Mouse (Mus musculus) hindbrain, embryonic 16.5 days (tissue): ENCODE results near the gene Mybbp1a. TPM values are rescaled to one million over a fixed set of nuclear protein-coding genes. Genes with fewer than 3 reads are reported as not detected.
A peak's percentile ranks its signal among the peaks of the same experiment; 100 is the strongest.

Experiments
- ATAC-seq: fragments of 200-750 bp; cut with Nextera tagmentation; 2 replicates; pipeline ENCODE4 v1.8.0; 2017; ENCODE audit warnings: moderate TSS enrichment, moderate library complexity
- H3K27ac ChIP-seq: fragments of 300-500 bp; sonication (generic); 2 replicates; pipeline ENCODE4 v1.5.1; 2014; ENCODE audit warnings: low read depth, mild to moderate bottlenecking, control low read depth, low read length, moderate library complexity
- H3K27me3 ChIP-seq: fragments of 300-500 bp; sonication (generic); replicated peaks from 2 replicates; pipeline ENCODE4 v1.6.1; 2014; ENCODE audit warnings: low read length; ENCODE audit not compliant: control insufficient read depth, insufficient read depth
- H3K36me3 ChIP-seq: fragments of 300-500 bp; sonication (generic); 2 replicates; pipeline ENCODE4 v1.6.1; 2014; ENCODE audit warnings: mild to moderate bottlenecking, low read length, moderate library complexity, mixed read lengths; ENCODE audit not compliant: control insufficient read depth, insufficient read depth
- H3K4me1 ChIP-seq: fragments of 300-500 bp; sonication (generic); 2 replicates; pipeline ENCODE4 v1.6.1; 2014; ENCODE audit warnings: low read depth, low read length; ENCODE audit not compliant: control insufficient read depth, insufficient read depth
- H3K4me2 ChIP-seq: fragments of 300-500 bp; sonication (generic); 2 replicates; pipeline ENCODE4 v1.6.1; 2014; ENCODE audit warnings: mild to moderate bottlenecking, low read length, control low read depth, moderate library complexity
- H3K4me3 ChIP-seq: fragments of 300-500 bp; sonication (generic); 2 replicates; pipeline ENCODE4 v1.5.1; 2014; ENCODE audit warnings: mild to moderate bottlenecking, low read length, control low read depth, moderate library complexity
- H3K9ac ChIP-seq: fragments of 300-500 bp; sonication (generic); 2 replicates; pipeline ENCODE4 v1.6.1; 2014; ENCODE audit warnings: low read depth, mild to moderate bottlenecking, control low read depth, low read length, moderate library complexity
- H3K9me3 ChIP-seq: fragments of 300-500 bp; sonication (generic); 2 replicates; pipeline ENCODE4 v1.6.1; 2014; ENCODE audit warnings: mild to moderate bottlenecking, low read length, moderate library complexity; ENCODE audit not compliant: control insufficient read depth
- WGBS: fragments of 180-500 bp; shearing (Covaris S2); extraction: QIAGEN DNeasy Blood & Tissue Kit; methylation state at CpG from one replicate; pipeline ENCODE4 v1.1.7; 2014; 5-methylcytosine and 5-hydroxymethylcytosine counted together
- polyA plus RNA-seq: library from polyadenylated mRNA; unstranded; fragments of >200 nt; fragmentation: Nextera tagmentation; extraction: Ambion mirVana; gene quantifications from 2 replicates; pipeline ENCODE4 v1.2.1, GENCODE M21; 2015

Gene Mybbp1a
- polyA plus RNA-seq, 1 experiment from 2014 or later: 54.2 TPM

GRCm38 (mm10) chr11:72411093-72411921 is 29.8 kb upstream of the Mybbp1a start, which contains the start of gene Smtnl2:
Smtnl2 (minus strand) TSS chr11:72411713.
- Histone ChIP-seq H3K36me3 (no peaks in the 10 kb centered on the region), H3K4me1 (peaks cover 12% of the 10 kb centered on the region), H3K9me3 (no peaks in the 10 kb centered on the region), H3K27ac (peak within 1 kb of the TSS; percentile 75), H3K4me2 (peak within 1 kb of the TSS; percentile 97), H3K9ac (peak within 1 kb of the TSS; percentile 73), H3K4me3 (peak within 1 kb of the TSS; percentile 65), H3K27me3 (peaks cover 10% of the 10 kb centered on the region)
- peak; percentile 88 for ATAC-seq
- under 1% methylated on average over 85 of the region's 86 CpGs for WGBS

- Histone ChIP-seq H3K27me3 (peaks cover 10% of the 10 kb centered on the region), H3K9me3 (no peaks in the 10 kb centered on the region), H3K9ac (no peak overlapping the region)
Observed at GRCm38 (mm10) chr11:72411945-72412344, 29.2 kb upstream of the Mybbp1a start.

GRCm38 (mm10) chr11:72413016-72413415 is 28.1 kb upstream of the Mybbp1a start:
- peaks cover 10% of the 10 kb centered on the region for H3K27me3 ChIP-seq
- H3K9ac ChIP-seq: no peak overlapping the region
- no peaks in the 10 kb centered on the region for H3K9me3 ChIP-seq
- 78% methylated on average over 7 of the region's 7 CpGs for WGBS
- no peak for ATAC-seq
- no peaks in the 10 kb centered on the region for H3K36me3 ChIP-seq
- no peak overlapping the region for H3K4me3 ChIP-seq
- no peak overlapping the region for H3K4me2 ChIP-seq
- peaks cover 12% of the 10 kb centered on the region for H3K4me1 ChIP-seq
- no peak overlapping the region for H3K27ac ChIP-seq

More at GRCm38 (mm10) chr11:72411945-72412344, 29.2 kb upstream of the Mybbp1a start:
- peak overlapping the region; percentile 97 for H3K4me2 ChIP-seq
- no peak for ATAC-seq
- peaks cover 12% of the 10 kb centered on the region for H3K4me1 ChIP-seq
- 36% methylated on average over 9 of the region's 9 CpGs for WGBS
- no peak overlapping the region for H3K27ac ChIP-seq
- H3K4me3 ChIP-seq: peak overlapping the region; percentile 65
- no peaks in the 10 kb centered on the region for H3K36me3 ChIP-seq

- WGBS: 76% methylated on average over 5 of the region's 5 CpGs
- Histone ChIP-seq H3K27me3 (peaks cover 8% of the 10 kb centered on the region), H3K4me1 (peaks cover 12% of the 10 kb centered on the region), H3K27ac (no peak overlapping the region), H3K36me3 (no peaks in the 10 kb centered on the region), H3K4me3 (no peak overlapping the region), H3K9me3 (no peaks in the 10 kb centered on the region), H3K9ac (no peak overlapping the region), H3K4me2 (no peak overlapping the region)
- ATAC-seq: no peak
Observed at GRCm38 (mm10) chr11:72413601-72414190, 27.5 kb upstream of the Mybbp1a start.

GRCm38 (mm10) chr11:72415155-72415554 is 26.0 kb upstream of the Mybbp1a start:
- Histone ChIP-seq H3K9me3 (no peaks in the 10 kb centered on the region), H3K36me3 (no peaks in the 10 kb centered on the region), H3K9ac (no peak overlapping the region), H3K27ac (no peak overlapping the region), H3K4me3 (no peak overlapping the region), H3K4me1 (peaks cover 12% of the 10 kb centered on the region), H3K27me3 (peaks cover 5% of the 10 kb centered on the region; the same call in 1 of the 2 replicates), H3K4me2 (no peak overlapping the region)
- no peak for ATAC-seq
- 87% methylated on average over 8 of the region's 8 CpGs for WGBS

GRCm38 (mm10) chr11:72416666-72417065 is 24.5 kb upstream of the Mybbp1a start:
- WGBS: 88% methylated on average over 5 of the region's 5 CpGs
- H3K27me3 ChIP-seq: peaks cover 5% of the 10 kb centered on the region; the same call in 1 of the 2 replicates
- no peak overlapping the region for H3K27ac ChIP-seq
- no peaks in the 10 kb centered on the region for H3K9me3 ChIP-seq
- no peak overlapping the region for H3K9ac ChIP-seq
- ATAC-seq: no peak
- H3K4me2 ChIP-seq: no peak overlapping the region
- peaks cover 2% of the 10 kb centered on the region for H3K4me1 ChIP-seq
- no peak overlapping the region for H3K4me3 ChIP-seq
- no peaks in the 10 kb centered on the region for H3K36me3 ChIP-seq

GRCm38 (mm10) chr11:72417376-72417775 is 23.8 kb upstream of the Mybbp1a start:
- 7% methylated on average over 4 of the region's 4 CpGs for WGBS
- H3K27ac ChIP-seq: no peak overlapping the region
- peaks cover 2% of the 10 kb centered on the region; the same call in 1 of the 2 replicates for H3K27me3 ChIP-seq
- no peaks in the 10 kb centered on the region for H3K36me3 ChIP-seq
- no peak overlapping the region for H3K4me2 ChIP-seq
- H3K9ac ChIP-seq: no peak overlapping the region
- H3K9me3 ChIP-seq: no peaks in the 10 kb centered on the region
- ATAC-seq: no peak
- H3K4me1 ChIP-seq: no peaks in the 10 kb centered on the region
- no peak overlapping the region for H3K4me3 ChIP-seq

GRCm38 (mm10) chr11:72418227-72418626 is 22.9 kb upstream of the Mybbp1a start:
- Histone ChIP-seq H3K27ac (no peak overlapping the region), H3K36me3 (no peaks in the 10 kb centered on the region), H3K4me3 (no peak overlapping the region), H3K27me3 (0 out of 2 replicates have a peak, but pooled peaks cover 2% of the 10 kb centered on the region), H3K9ac (no peak overlapping the region), H3K4me2 (no peak overlapping the region), H3K9me3 (no peaks in the 10 kb centered on the region), H3K4me1 (no peaks in the 10 kb centered on the region)
- ATAC-seq: no peak
- WGBS: 45% methylated on average over 8 of the region's 8 CpGs

GRCm38 (mm10) chr11:72419006-72419405 is 22.1 kb upstream of the Mybbp1a start:
- ATAC-seq: no peak
- Histone ChIP-seq H3K27me3 (no peaks in the 10 kb centered on the region), H3K27ac (no peak overlapping the region), H3K36me3 (no peaks in the 10 kb centered on the region), H3K4me2 (no peak overlapping the region), H3K9ac (no peak overlapping the region), H3K9me3 (no peaks in the 10 kb centered on the region), H3K4me3 (no peak overlapping the region), H3K4me1 (no peaks in the 10 kb centered on the region)
- 91% methylated on average over 6 of the region's 6 CpGs for WGBS
